Mouse (Mus musculus) kidney, postnatal 10 days (tissue): ENCODE measurements at regions not wholly inside any gene's neighbourhood (a gene's known extent, or its start where the extent isn't known, plus 50 kb on each side); places are given as distances from the start of the nearest gene placed in this dataset.

Experiments used
- DNase-seq: peaks from one replicate; pipeline ENCODE4 v3.0.0; 2021; ENCODE audit warnings: mixed read lengths

- DNase-seq = no peak
These were observed 140.1 kb upstream of the Smim15 start for GRCm38 (mm10) chr13:107904051-107904740.

- DNase-seq = peak; percentile 32
These were observed 140.9 kb upstream of the Smim15 start for GRCm38 (mm10) chr13:107903150-107903959.

- no peak for DNase-seq
These were observed 141.5 kb upstream of the Smim15 start for GRCm38 (mm10) chr13:107902800-107903149.

GRCm38 (mm10) chr13:107899600-107900229 lies 144.5 kb upstream of the Smim15 start:
- DNase-seq = peak; percentile 66

- DNase-seq = no peak
These were observed 146.6 kb upstream of the Smim15 start for GRCm38 (mm10) chr13:107897646-107898045.

GRCm38 (mm10) chr13:107897184-107897583 lies 147.1 kb upstream of the Smim15 start:
- no peak for DNase-seq

- DNase-seq = no peak
These were observed 150.6 kb upstream of the Smim15 start for GRCm38 (mm10) chr13:107893581-107894183.

- DNase-seq = no peak
These were observed 151.2 kb upstream of the Smim15 start for GRCm38 (mm10) chr13:107893081-107893480.

GRCm38 (mm10) chr13:107891946-107892345 lies 152.3 kb upstream of the Smim15 start:
- no peak for DNase-seq

- DNase-seq = peak; percentile 85
These were observed 153.1 kb upstream of the Smim15 start for GRCm38 (mm10) chr13:107890866-107891821.

- DNase-seq = peak; percentile 100
These were observed 154.0 kb upstream of the Smim15 start for GRCm38 (mm10) chr13:107889985-107890865.

GRCm38 (mm10) chr13:107889588-107889984 lies 154.7 kb upstream of the Smim15 start:
- DNase-seq = no peak

GRCm38 (mm10) chr13:107888571-107889451 lies 155.4 kb upstream of the Smim15 start:
- peak; percentile 83 for DNase-seq

GRCm38 (mm10) chr13:107888231-107888555 lies 156.1 kb upstream of the Smim15 start:
- DNase-seq = no peak

- no peak for DNase-seq
These were observed 156.6 kb upstream of the Smim15 start for GRCm38 (mm10) chr13:107887366-107888230.

- no peak for DNase-seq
These were observed 159.4 kb upstream of the Smim15 start for GRCm38 (mm10) chr13:107884836-107885235.

GRCm38 (mm10) chr13:107882337-107882736 lies 161.9 kb upstream of the Smim15 start:
- DNase-seq = no peak

- DNase-seq = no peak
These were observed 163.7 kb upstream of the Smim15 start for GRCm38 (mm10) chr13:107880551-107880950.

GRCm38 (mm10) chr13:107879535-107879934 lies 164.7 kb upstream of the Smim15 start:
- DNase-seq = peak; percentile 89
